Mouse (Mus musculus) embryonic facial prominence, embryonic 12.5 days (tissue): ENCODE measurements around the gene Ccdc148. TPM values are rescaled to one million over a fixed set of nuclear protein-coding genes. Genes with fewer than 3 reads are reported as not detected.

Experiments
- ATAC-seq: fragments of 200-750 bp; cut with Nextera tagmentation; 2 replicates; pipeline ENCODE4 v1.8.0; 2017; ENCODE audit not compliant: insufficient number of reproducible peaks, insufficient read depth, low FRiP score, low TSS enrichment
- H3K27ac ChIP-seq: fragments of 300-500 bp; sonication (generic); 2 replicates; pipeline ENCODE4 v1.5.1; 2016; ENCODE audit warnings: mild to moderate bottlenecking
- H3K27me3 ChIP-seq: fragments of 300-500 bp; sonication (generic); 2 replicates; pipeline ENCODE4 v1.6.1; 2016; ENCODE audit warnings: mild to moderate bottlenecking, moderate library complexity
- H3K36me3 ChIP-seq: fragments of 300-500 bp; sonication (generic); 2 replicates; pipeline ENCODE4 v1.6.1; 2016; ENCODE audit warnings: mild to moderate bottlenecking
- H3K4me1 ChIP-seq: fragments of 300-500 bp; sonication (generic); 2 replicates; pipeline ENCODE4 v1.6.1; 2016
- H3K4me2 ChIP-seq: fragments of 300-500 bp; sonication (generic); replicated peaks from 2 replicates; pipeline ENCODE4 v1.6.1; 2016; ENCODE audit warnings: mild to moderate bottlenecking, moderate library complexity
- H3K4me3 ChIP-seq: fragments of 300-500 bp; sonication (generic); 2 replicates; pipeline ENCODE4 v1.5.1; 2016; ENCODE audit warnings: mild to moderate bottlenecking
- H3K9ac ChIP-seq: fragments of 300-500 bp; sonication (generic); 2 replicates; pipeline ENCODE4 v1.6.1; 2016; ENCODE audit warnings: mild to moderate bottlenecking, moderate library complexity
- H3K9me3 ChIP-seq: fragments of 300-500 bp; sonication (generic); 2 replicates; pipeline ENCODE4 v1.6.1; 2016; ENCODE audit warnings: mild to moderate bottlenecking, moderate library complexity
- WGBS: fragments of 180-500 bp; shearing (Covaris S2); methylation state at CpG from one replicate; pipeline ENCODE4 v1.1.7; 2016; 5-methylcytosine and 5-hydroxymethylcytosine counted together
- polyA plus RNA-seq: library from polyadenylated mRNA; unstranded; fragments of >200 nt; fragmentation: Nextera tagmentation; extraction: Ambion mirVana; gene quantifications from 2 replicates; pipeline ENCODE4 v1.2.1, GENCODE M21; 2016

The Ccdc148 gene
- polyA plus RNA-seq = 1.3 and 1.6 TPM in 2 replicates

- 0% methylated on average over 27 of the region's 37 CpGs for WGBS
- H3K9me3 ChIP-seq = no peaks in the 10 kb centered on the region
- no peaks in the 10 kb centered on the region for H3K36me3 ChIP-seq
- peaks cover 9% of the 10 kb centered on the region; the same call in 1 of the 2 replicates for H3K4me1 ChIP-seq
- H3K27ac ChIP-seq = peak within 1 kb of the TSS; percentile 86
- no peaks in the 10 kb centered on the region for H3K27me3 ChIP-seq
- H3K4me3 ChIP-seq = peak within 1 kb of the TSS; percentile 94
- peak within 1 kb of the TSS; percentile 82 for H3K4me2 ChIP-seq
- ATAC-seq = peak; percentile 98
- peak within 1 kb of the TSS; percentile 82 for H3K9ac ChIP-seq
These were observed at the start of gene Ccdc148, which contains the start of gene Pkp4 for GRCm38 (mm10) chr2:59160605-59160963. TSS of gene Ccdc148 (minus strand) at chr2:59160683. TSS of gene Pkp4 (plus strand) at chr2:59160850.

GRCm38 (mm10) chr2:59208276-59208675, 47.8 kb upstream of the Ccdc148 start:
- Histone ChIP-seq H3K36me3 (no peaks in the 10 kb centered on the region), H3K4me2 (no peak overlapping the region), H3K4me3 (no peak overlapping the region), H3K27me3 (no peaks in the 10 kb centered on the region), H3K9me3 (no peaks in the 10 kb centered on the region), H3K27ac (no peak overlapping the region), H3K4me1 (peaks cover 4% of the 10 kb centered on the region), H3K9ac (no peak overlapping the region)
- no peak for ATAC-seq
- 78% methylated on average over 9 of the region's 9 CpGs for WGBS

DNA sequence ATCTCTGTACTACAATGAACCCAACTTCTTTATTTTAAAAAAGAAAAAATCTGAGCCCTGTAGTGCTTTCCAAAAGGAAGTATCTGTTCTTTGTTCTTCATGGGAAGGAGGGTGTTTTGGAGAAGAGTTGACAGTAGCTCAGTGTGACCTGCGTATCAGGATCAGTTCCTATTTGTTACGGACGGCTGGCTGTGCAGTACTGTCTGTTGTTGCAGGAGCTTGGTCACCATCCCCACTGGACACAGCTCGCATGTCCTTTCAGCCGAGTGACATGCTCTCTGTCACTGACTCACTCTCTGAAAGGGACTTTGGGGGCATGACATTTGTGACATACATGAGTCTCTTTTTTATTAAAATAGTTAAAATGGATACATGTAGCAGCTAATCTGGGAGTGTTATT, 47.2 kb upstream of the Ccdc148 start:
- peaks cover 10% of the 10 kb centered on the region for H3K4me1 ChIP-seq
- ATAC-seq = no peak
- no peaks in the 10 kb centered on the region for H3K9me3 ChIP-seq
- H3K27ac ChIP-seq = no peak overlapping the region
- H3K27me3 ChIP-seq = no peaks in the 10 kb centered on the region
- H3K36me3 ChIP-seq = no peaks in the 10 kb centered on the region
- no peak overlapping the region for H3K9ac ChIP-seq
- no peak overlapping the region for H3K4me2 ChIP-seq
- H3K4me3 ChIP-seq = no peak overlapping the region
- WGBS = 61% methylated on average over 5 of the region's 5 CpGs

DNA sequence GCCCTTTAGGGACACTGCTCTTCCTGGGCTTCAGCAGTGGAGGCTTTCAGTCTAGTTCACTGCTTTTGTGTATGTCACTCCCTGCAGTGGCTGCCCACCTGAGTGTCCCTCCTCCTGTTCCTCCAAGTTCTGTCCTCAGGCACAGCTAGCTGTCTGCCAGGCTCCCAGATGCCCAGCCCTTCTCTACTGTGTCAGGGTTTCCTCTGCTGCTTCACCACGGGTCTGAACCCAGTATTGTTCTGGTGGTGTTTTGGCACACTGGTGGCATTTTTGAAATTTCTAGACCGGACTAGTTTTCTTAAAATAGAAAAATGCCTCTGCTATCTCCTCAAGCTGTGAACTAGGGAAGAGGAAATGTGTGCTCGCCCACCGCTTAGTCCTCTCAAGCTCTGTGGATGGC, 46.8 kb upstream of the Ccdc148 start:
- WGBS = 73% methylated on average over 4 of the region's 4 CpGs
- Histone ChIP-seq H3K4me2 (no peak overlapping the region), H3K36me3 (no peaks in the 10 kb centered on the region), H3K27me3 (no peaks in the 10 kb centered on the region), H3K4me1 (peaks cover 10% of the 10 kb centered on the region), H3K27ac (no peak overlapping the region), H3K9ac (no peak overlapping the region), H3K4me3 (no peak overlapping the region), H3K9me3 (no peaks in the 10 kb centered on the region)
- ATAC-seq = no peak

DNA sequence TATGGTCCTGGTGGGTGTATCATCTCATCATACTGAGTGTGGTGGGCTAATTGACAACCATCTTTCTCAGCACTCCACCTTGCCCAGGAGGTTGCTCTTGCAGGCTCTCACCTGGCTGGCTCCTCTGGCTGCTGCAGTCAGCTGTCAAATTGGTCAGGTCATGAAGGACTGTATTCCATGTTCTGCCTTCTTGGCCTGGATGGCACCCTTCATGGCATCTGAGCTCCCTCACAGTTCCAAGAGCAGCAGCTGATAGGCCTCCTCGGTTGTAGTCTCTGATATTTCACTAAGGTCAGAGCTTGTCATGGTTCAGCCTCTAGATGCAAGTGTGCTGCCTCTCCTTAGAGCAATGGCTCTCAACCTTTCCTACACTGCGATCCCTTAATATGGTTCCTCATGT, 45.7 kb upstream of the Ccdc148 start:
- H3K9ac ChIP-seq = no peak overlapping the region
- ATAC-seq = no peak
- H3K4me2 ChIP-seq = no peak overlapping the region
- H3K36me3 ChIP-seq = no peaks in the 10 kb centered on the region
- no peak overlapping the region for H3K4me3 ChIP-seq
- H3K4me1 ChIP-seq = peaks cover 10% of the 10 kb centered on the region
- no peaks in the 10 kb centered on the region for H3K27me3 ChIP-seq
- no peak overlapping the region for H3K27ac ChIP-seq
- H3K9me3 ChIP-seq = no peaks in the 10 kb centered on the region
- WGBS = 93% methylated on average over 2 of the region's 2 CpGs

GRCm38 (mm10) chr2:59205092-59205491, 44.6 kb upstream of the Ccdc148 start:
- 93% methylated on average over 9 of the region's 9 CpGs for WGBS
- no peaks in the 10 kb centered on the region for H3K9me3 ChIP-seq
- no peak for ATAC-seq
- no peak overlapping the region for H3K4me2 ChIP-seq
- H3K9ac ChIP-seq = no peak overlapping the region
- H3K36me3 ChIP-seq = no peaks in the 10 kb centered on the region
- no peak overlapping the region for H3K4me3 ChIP-seq
- no peaks in the 10 kb centered on the region for H3K27me3 ChIP-seq
- H3K4me1 ChIP-seq = peaks cover 10% of the 10 kb centered on the region
- H3K27ac ChIP-seq = no peak overlapping the region

DNA sequence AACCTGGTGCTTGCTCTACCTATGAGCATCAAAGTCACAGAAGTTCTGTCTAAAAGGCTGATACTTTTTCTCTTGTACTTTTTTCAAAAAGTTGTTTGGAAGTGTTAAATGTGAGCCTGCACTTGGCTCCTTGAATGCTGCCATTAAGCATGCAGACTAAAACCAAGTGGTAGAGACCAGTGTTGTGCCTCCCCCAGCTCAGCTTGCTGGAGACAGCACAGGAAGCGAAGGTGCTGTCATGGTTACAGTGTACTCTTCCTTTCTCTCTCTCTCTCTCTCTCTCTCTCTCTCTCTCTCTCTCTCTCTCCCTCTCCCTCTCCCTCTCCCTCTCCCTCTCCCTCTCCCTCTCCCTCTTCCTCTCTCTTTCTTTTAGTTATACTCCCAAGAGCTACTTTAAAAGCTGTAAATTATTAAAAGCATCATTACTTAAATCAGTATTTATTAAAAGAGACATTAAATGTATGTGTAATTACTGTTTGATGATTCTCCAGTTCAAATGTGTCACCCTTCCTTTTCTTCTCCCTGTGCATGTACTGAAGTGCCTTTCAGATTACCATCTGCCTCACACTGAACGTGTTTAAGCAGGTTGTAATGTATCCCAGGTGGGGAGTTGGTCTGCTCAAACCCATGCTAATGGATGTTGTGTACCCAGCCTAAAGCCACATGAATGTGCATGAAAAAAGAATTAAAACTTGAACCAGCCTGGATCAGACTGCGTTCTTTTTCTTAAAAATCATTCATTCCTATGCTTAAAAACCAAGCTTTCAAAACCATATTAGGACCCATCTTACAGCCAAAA, 43.3 kb upstream of the Ccdc148 start:
- Histone ChIP-seq H3K9ac (no peak overlapping the region), H3K4me2 (no peak overlapping the region), H3K4me1 (peaks cover 10% of the 10 kb centered on the region), H3K9me3 (no peaks in the 10 kb centered on the region), H3K36me3 (no peaks in the 10 kb centered on the region), H3K27ac (no peak overlapping the region), H3K27me3 (no peaks in the 10 kb centered on the region), H3K4me3 (no peak overlapping the region)
- ATAC-seq = no peak; the same call in 1 of the 2 replicates
- 41% methylated on average over 3 of the region's 3 CpGs for WGBS

DNA sequence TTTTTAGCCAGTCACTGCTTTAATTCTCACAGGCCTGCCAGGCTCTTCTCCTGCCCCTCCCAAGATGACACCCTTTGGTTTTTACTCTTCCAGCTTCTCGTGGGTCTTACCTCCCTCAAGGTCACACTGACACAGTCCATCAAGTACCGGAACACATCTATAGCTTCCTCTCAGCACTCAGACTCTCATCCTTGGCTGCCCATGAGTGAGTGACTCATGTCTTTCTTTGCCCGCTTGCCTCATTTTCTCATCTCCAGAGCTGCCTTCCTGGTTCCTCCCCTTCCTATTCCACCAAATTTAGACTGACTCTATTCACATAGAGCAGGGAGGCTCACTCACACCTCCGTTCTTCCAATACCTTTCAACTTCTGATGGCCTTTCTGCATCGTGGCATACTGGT, 42.4 kb upstream of the Ccdc148 start:
- Histone ChIP-seq H3K4me2 (no peak overlapping the region), H3K27me3 (no peaks in the 10 kb centered on the region), H3K9me3 (no peaks in the 10 kb centered on the region), H3K36me3 (no peaks in the 10 kb centered on the region), H3K4me1 (peaks cover 10% of the 10 kb centered on the region), H3K9ac (no peak overlapping the region), H3K4me3 (no peak overlapping the region), H3K27ac (no peak overlapping the region)
- WGBS = 77% methylated on average over 5 of the region's 5 CpGs
- ATAC-seq = no peak

GRCm38 (mm10) chr2:59200511-59200910, 40.0 kb upstream of the Ccdc148 start:
- H3K9ac ChIP-seq = no peak overlapping the region
- H3K27me3 ChIP-seq = no peaks in the 10 kb centered on the region
- H3K36me3 ChIP-seq = no peaks in the 10 kb centered on the region
- no peaks in the 10 kb centered on the region for H3K9me3 ChIP-seq
- peaks cover 10% of the 10 kb centered on the region for H3K4me1 ChIP-seq
- no peak overlapping the region for H3K4me3 ChIP-seq
- 81% methylated on average over 3 of the region's 3 CpGs for WGBS
- no peak overlapping the region for H3K4me2 ChIP-seq
- 0 out of 2 replicates have a peak overlapping the region, but pooled peaks have one; percentile 7 for H3K27ac ChIP-seq
- ATAC-seq = no peak; the same call in 1 of the 2 replicates

- no peak overlapping the region for H3K9ac ChIP-seq
- no peak for ATAC-seq
- no peak overlapping the region for H3K27ac ChIP-seq
- H3K9me3 ChIP-seq = no peaks in the 10 kb centered on the region
- no peak overlapping the region for H3K4me2 ChIP-seq
- no peak overlapping the region for H3K4me3 ChIP-seq
- WGBS = 94% methylated on average over 5 of the region's 5 CpGs
- H3K4me1 ChIP-seq = peaks cover 10% of the 10 kb centered on the region
- H3K36me3 ChIP-seq = no peaks in the 10 kb centered on the region
- no peaks in the 10 kb centered on the region for H3K27me3 ChIP-seq
These were observed 39.0 kb upstream of the Ccdc148 start for GRCm38 (mm10) chr2:59199476-59199976.

DNA sequence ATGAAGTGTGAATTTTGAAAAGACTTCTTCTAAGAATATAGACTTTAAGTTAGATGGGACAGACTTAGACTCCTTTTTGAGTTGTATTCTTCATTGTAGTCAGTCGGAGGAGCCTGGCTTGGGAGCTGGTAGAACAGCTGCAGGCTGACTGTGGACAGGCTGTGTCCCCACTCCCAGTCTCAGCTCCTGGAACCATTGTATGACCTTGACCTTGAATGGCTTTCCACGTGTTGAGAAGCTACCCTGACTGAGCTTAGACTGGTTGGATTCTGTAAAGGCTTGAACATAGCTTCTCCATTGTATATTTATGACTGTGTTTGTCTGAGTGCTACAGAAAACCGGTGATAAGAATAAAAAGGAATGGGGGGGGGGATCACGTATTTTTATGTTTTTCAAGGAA, 36.7 kb upstream of the Ccdc148 start:
- Histone ChIP-seq H3K27ac (no peak overlapping the region), H3K27me3 (no peaks in the 10 kb centered on the region), H3K4me2 (no peak overlapping the region), H3K36me3 (no peaks in the 10 kb centered on the region), H3K9me3 (no peaks in the 10 kb centered on the region), H3K9ac (no peak overlapping the region), H3K4me3 (no peak overlapping the region), H3K4me1 (no peaks in the 10 kb centered on the region)
- WGBS = 85% methylated on average over 4 of the region's 4 CpGs
- ATAC-seq = no peak

- Histone ChIP-seq H3K36me3 (no peaks in the 10 kb centered on the region), H3K4me3 (no peak overlapping the region), H3K9ac (no peak overlapping the region), H3K27me3 (no peaks in the 10 kb centered on the region), H3K4me2 (no peak overlapping the region), H3K27ac (no peak overlapping the region), H3K4me1 (0 out of 2 replicates have a peak, but pooled peaks cover 3% of the 10 kb centered on the region), H3K9me3 (no peaks in the 10 kb centered on the region)
- 75% methylated on average over 5 of the region's 5 CpGs for WGBS
- no peak for ATAC-seq
These were observed 32.6 kb upstream of the Ccdc148 start for GRCm38 (mm10) chr2:59193117-59193516.
